Mouse (Mus musculus) fibroblast of lung, adult 2 months (primary cell): Measurements from ENCODE around the gene Masp2.
A peak's percentile ranks its signal among the peaks of the same experiment; 100 is the strongest.

ENCODE experiments used
- DNase-seq: peaks from one replicate; pipeline ENCODE4 v3.0.0-alpha.2; 2011; ENCODE audit warnings: low read depth

Gene Masp2

DNA sequence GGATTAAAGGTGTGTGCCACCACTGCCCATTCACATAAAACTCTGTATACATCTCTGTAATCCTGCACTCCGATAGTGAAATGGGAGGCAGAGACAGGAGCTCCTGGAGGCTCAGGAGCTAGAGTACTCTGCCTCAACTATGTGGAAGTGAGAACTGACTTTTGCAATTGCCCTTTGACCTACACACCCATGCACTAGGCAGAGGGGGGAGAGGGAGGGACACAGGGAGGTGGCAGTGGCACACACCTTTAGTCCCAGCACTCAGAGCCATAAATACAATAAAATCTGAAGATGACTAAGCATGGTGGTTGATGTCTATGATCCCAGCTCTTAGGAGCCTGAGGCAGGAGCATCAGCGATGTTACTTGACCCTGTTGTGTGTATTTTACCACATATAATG, 37.1 kb downstream of the Masp2 start:
- no peak for DNase-seq

DNA sequence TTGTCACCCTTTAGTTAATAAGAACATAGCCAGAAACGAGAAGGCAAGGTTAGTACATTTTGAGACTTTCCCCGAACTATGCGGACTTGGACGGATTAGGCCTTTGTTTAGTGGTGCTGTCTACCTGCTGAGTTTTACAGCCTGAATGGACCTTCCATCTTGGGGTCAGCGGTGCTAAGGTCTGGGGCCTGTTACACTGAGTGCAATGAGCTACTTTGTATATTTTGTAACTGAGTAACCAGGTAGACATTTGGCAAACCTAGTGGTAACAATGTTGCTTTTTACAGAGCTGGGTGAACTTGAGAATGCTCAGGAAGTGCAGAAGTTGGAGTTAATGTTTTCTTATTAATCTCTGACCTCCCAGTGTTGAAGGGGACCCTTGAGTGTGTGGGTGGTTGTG, 38.8 kb downstream of the Masp2 start:
- DNase-seq: no peak

DNA sequence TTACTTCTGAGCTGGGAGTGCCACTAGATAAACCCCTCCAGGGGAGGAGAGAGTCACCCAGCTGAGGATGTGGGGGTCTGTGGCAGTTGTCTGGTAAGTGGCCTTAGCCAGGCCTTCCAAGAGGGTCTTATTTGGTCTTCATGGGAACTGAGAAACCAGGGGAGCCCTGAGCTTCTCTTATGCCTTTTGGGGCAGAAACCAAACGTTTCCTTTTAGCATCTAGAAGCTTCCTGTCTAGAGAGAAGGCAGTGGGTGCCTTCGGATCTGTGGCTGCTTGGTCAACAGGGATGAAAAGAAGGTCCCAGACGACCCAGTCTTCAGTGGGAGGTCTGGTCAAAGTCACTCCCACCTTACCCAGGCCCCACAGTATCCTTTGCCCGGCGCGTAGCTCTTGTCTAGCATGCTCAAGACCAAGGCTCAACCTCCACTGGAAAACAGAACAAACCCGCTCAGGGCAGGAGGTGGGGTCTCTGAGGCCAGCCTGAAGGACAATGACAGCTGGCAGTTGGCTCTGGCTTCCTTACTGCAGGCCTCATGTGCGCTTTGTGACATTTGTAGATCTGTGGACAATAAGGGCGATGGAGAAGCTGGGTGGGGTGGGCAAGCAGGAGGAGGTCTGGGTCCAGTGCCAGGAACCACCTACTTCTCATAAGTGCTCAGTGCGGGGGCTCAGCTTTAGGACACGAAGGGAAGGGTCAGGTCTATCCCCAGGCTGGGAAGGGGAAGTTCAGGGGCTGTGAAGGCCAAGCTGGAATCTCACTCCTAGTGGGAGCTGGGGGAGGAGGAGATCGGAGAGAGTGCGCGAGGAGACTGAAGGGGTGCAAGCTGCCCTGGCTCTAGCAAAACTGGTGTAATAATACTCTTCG, 41.2 kb downstream of the Masp2 start, which contains the start of gene Gm572:
Gene Gm572, plus strand, starts transcription at position 27 of the 866 bp plus-strand sequence.
- no peak for DNase-seq

DNA sequence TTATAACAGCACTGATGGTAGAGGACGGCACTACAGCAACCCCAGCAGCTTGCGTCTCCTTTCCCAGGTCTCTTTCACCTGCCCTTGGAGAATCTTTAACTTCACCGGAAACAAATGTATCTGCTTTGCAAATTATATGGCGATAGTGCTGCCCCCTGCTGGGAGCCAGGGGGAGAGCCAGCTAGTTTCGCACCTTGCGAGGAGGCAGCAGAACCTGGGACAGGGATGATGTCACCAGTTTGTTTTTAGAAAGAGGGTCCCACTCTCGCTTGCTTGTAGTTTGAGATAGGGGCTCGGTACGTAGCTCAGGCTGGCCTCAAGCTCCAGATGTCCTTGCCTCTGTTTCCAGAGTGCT, 41.8 kb downstream of the Masp2 start:
- peak; percentile 3 for DNase-seq

DNA sequence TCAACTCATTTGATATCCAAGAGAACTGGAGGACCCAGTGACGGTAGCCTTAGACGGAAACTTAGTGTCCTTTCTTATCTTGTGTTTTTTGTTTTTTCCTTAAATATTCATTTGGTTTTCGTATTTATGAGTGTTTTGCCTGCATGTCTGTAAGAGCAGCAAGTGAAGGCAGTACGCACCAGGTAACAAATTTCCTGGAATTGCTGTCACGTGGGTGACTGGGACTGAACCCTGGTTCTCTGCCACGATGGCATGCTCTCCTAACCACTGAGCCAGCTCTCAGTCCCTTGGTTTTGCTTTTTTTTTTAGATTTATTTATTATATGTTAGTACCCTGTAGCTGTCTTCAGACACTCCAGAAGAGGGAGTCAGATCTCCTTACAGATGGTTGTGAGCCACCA, 42.6 kb downstream of the Masp2 start:
- no peak for DNase-seq

DNA sequence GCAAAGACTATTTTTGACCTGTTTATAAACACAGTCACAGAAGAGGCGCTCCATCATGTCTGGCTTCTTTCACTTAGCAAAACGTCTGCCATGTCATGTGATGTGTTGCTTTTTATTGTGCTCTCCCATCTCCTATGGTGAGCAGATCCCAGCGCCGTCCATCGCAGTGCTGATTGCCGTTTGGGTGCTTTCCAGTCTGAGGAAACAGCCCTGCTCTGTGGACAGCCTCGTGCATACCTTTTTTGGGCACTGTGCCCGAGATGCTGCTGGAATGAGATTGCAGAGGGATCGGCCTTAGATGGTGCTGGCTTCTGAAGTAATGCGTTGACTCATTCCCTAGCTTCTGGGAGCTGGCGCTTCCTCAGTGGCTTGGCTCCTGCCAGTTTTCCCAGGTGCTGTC, 44.3 kb downstream of the Masp2 start:
- DNase-seq: peak; percentile 23

DNA sequence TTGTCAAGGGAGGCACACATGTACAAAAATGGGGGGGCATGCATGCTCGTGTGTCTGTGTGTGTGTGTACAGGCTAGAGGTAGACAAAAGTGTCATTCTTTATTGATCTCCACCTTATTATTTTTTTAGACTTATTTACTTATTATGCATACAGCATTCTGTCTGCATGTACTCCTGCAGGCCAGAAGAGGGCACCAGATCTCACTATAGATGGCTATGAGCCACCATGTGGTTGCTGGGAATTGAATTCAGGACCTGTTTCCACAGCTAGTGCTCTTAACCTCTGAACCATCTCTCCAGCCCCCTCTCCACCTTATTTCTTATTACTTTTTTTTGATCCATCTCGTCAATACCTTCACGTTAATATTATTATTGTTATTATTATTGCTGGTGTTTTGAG, 47.0 kb downstream of the Masp2 start:
- no peak for DNase-seq

DNA sequence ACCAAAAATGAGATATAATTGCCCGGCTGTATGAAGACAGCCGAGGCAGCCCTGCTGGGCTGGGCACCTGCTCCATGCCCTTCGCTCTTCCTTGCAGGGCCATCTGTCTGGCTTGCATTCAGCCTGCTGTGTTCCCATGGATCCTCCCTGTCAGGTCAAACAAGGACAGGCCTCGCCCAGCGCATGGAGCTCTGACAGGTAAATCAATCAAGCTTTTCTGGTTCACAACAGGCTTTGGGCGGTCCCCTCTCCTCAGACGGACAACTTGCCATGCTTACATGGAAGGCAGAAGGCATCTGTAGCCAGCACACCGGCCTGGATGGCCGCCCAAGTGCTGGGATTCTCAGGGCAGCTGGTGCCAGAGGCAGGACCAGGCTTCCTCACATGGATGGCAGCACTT, 48.7 kb downstream of the Masp2 start:
- DNase-seq: no peak

DNA sequence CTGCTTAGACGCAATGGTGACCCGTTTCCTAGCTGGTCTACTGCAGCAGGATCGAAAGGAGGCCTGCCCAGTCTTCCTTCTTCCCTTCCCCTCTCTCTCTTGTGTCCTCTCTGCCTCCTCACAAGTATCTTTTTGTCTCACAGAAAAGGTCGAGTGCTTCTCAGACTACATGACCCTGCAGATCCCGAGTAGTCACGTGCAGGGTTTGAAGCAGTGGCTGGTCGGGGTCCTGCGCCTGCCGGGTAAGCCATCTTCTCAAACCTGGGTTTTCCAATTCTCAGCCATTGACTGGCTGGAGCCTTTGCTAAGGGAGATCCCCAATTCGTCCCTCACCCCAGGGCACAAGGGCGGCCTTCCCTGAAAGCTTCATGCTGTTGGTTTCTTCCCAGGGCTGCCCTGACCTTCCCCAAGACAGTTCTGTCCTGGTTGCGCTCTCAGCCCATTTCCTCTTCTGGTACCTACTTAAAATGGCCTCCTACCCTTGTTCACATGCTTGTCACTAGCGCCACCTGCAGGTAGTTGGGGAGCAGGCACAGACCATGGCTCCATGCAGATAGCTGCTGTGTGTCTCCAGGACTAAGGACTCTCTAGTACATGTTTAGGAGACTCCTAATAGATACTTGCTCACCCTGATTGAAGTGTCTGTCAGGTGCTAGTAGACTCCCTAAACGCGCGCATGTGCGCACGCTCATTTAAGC, 52.5 kb downstream of the Masp2 start:
- DNase-seq: no peak

DNA sequence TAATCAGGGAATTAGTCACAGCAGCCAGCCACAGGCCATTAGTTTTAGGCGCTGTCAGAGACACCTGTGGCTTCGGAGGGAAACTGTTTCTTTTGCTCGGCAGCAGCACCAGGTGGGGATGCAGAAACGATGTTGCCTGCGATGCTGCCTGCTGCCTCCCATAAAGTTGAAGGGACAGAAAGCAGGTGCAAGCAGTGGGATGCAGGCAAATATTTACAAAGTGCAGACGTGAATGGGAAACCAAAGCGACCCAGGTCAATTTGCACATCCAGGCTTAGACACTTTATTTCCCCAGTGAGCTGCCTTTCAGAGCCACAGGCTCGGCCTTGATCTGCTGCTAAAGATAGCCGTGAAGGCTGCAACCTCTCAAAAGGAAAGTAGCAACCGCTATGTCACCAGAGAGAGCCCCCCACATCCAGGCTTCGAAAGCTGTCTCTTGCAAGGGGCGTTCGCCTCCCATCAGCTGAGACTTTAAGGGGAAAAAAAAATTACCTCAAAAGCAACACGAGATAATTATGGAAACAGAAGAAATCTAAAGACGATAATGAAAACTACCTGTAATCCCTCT, 54.4 kb downstream of the Masp2 start:
- DNase-seq: no peak

DNA sequence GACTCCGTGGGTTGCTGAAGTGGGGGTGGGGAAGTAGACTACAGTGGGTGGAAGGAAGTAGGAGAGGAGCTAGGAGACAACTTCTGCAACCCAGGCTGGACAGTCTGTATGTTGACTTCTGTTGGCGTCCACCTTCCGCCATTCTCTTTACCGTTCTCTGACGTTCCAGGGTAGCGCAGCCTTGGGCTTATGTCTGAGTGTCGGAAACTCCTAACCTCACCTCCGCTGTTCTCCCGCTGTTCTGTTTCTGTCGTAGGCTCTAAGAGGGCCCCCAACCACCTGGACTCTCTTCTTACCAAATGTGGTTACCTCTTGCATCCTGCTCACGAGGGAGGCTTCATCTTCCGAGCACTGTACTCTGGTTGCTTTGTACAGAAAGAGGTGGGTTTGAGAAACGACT, 55.4 kb downstream of the Masp2 start:
- DNase-seq: no peak

DNA sequence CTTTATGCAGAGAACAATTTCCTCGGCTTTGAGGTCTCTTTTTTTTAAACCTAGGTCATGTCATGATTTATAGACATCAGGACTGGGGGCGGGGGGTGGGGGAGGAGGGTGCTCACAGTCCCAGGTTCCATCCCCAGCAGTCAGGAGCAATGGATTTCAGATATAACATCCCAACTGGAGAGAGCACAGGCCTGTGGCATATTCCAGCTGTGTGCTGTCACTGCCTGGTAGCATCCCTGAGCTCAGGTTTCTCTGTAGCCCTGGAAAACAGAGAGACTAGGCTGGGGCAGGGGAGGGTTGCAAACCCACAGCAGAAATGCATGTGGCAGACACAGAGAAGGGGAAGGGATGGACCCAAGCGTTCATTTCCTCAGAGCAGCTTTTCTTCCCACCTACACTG, 57.8 kb downstream of the Masp2 start:
- no peak for DNase-seq

DNA sequence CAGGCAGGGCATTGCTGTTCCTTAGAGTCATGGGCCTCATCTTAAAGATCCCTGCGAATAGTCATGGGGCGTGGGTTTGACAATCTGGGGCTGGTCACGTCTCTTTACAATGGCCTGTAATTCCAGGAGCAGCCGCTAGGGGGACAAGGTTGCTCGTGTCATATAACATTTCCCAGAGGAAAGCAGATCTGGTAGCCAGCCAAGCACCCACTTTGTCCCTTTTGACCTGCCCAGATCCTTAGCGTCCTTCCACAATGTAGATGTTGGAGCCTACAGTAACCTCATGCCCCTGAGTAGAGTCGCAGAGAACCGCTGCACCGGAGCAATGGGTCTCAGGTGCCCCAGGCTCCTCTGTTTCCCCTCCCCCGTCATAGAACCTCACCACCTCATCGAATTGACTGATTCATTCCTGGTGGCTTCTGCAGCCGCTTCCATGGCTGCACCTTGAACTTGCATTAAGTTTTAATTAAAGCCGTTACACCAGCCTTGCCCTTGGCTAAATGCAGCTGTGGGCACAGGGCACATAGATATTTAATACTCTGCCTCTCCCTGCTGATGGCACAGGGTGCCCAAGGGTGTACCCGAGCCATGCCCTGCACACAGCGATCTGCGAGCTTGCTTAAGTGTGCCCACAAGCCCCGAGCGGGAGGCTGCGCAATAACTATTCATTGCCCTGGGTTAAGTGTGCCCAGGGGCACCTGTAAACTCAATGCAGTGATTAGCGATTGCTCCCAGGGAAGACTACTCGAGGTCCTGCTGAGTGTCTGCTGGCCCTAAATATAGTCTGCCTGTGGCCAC, 60.0 kb downstream of the Masp2 start:
- DNase-seq: no peak

DNA sequence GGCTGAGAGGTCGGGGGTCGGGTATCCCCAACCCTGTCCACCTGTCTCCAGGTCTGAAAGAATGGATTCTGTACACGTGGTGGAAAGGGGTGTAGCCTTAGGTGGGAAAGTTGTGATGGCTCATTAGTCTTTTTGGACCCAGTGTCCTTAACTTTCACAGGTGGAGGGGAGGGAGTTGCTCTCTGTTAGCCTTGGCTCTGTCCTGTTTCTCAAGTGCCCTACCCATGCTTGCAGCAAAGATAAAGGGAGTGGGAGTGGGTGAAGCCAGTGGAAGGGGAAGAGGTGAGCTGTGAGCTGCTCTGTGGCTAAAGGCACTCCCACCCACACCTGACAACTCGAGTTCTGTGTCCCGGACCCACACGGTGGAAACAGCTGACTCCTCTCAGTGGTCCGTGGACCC, 61.0 kb downstream of the Masp2 start:
- no peak for DNase-seq

DNA sequence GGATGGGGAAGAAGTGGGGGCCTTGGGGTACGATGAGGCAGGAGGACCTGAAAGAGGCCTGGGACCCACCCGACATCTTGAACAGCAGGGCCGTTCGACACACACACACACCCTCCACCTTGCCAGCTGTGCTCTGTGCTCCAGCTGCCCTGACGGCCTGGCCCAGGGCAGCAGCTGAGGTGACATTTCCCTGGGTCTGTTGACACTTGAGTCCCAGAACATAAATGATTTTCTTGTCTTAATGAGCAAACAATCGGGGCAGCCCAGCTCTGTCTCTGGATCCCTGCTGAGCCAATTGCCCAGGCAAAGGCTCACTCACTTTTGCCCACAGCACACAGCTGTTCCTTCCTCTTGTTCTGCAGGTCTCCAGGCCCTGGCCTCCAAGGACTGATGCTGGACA, 61.7 kb downstream of the Masp2 start:
- DNase-seq: no peak
